Mouse (Mus musculus): Measurements from ENCODE around the gene Wipi2.

DNA sequence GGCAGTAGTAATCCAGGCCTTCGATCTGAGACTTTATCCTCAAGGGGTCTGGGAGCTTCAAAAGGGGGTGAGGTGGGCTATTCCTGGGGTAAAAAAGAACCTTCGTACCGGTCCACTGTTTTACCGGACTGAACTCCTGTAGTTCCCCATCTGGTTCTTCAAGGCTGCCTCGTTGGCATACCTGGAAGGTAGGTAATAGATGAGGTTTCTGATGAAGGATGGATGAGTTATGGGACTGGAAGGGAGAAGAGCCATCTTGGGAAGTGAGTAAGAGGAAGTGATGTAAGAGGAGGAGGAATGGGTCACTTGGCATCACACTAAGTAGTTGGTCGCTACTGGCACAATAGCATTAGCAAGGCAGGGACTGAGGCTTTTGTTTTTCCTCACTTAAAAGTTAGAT is 2.7 kb downstream of the Wipi2 start:
- TF ChIP-seq POLR2A (IDR thresholded peaks at IDR 0.05; ENCODE audit: borderline replicate concordance, low read depth, low read length): no peak
- TF ChIP-seq CTCF (IDR thresholded peaks at IDR 0.05; ENCODE audit: low read depth, low read length): no peak
